In genomic region chr5:131547926-131548325, GRCm38 (mm10) we compare ENCODE assay signal across 16 mouse cellular contexts.
DNase-seq lines count a peak whose midpoint lies in the region; ATAC-seq lines count a peak whose summit lies in the region.
"Had no signal": no experiment of that assay in that cellular context is flagged by ENCODE, and none has a peak within 500 bp of the region (broad histone marks: within the 10 kb centered on the region; RNA-seq: fewer than 3 reads in every experiment).

No protein-coding gene starts in this region.

- peak; percentile 85 for ATAC-seq in midbrain, embryonic 11.5 days (ENCODE audit: low FRiP score)

- peak; percentile 80 for DNase-seq in left cerebral cortex, postnatal 4 days
- DNase-seq in left cerebral cortex, postnatal 10 days (ENCODE audit: extremely low spot score in 1 of 2, low spot score in 2 of 2): no peak
- peak; percentile 54 for DNase-seq in hindbrain, embryonic 10.5 days (ENCODE audit: low spot score)
- DNase-seq in midbrain, embryonic 11.5 days (ENCODE audit: low spot score, missing footprints): no peak
- no peak for DNase-seq in heart, postnatal 4 days
- no peak for DNase-seq in urinary bladder, postnatal 10 days (ENCODE audit: low spot score)
- DNase-seq in lung, postnatal 4 days: no peak
- DNase-seq: cerebellum, adult 2 months; heart, postnatal 36 days; lung, adult 18-20 months; right cerebral cortex, postnatal 25 days; thymus, adult 2 months had no signal

- no peak overlapping the region; the same call in 1 of the 2 replicates for H3K27ac ChIP-seq in hindbrain, embryonic 10.5 days
- H3K27ac ChIP-seq in midbrain, embryonic 11.5 days (ENCODE audit: low read depth, low read length): no peak overlapping the region
- H3K27ac ChIP-seq: embryonic facial prominence, embryonic 15.5 days; heart, embryonic 10.5 days; kidney, embryonic 15.5 days had no signal

- WGBS in hindbrain, embryonic 10.5 days: 44% methylated on average over 6 of the region's 6 CpGs
- 48% methylated on average over 6 of the region's 6 CpGs for WGBS in midbrain, embryonic 11.5 days

- 0 out of 2 replicates have a peak, but pooled peaks cover 4% of the 10 kb centered on the region for H3K9me3 ChIP-seq in hindbrain, embryonic 10.5 days
- H3K9me3 ChIP-seq in midbrain, embryonic 11.5 days (ENCODE audit: control insufficient read depth, low read length): no peaks in the 10 kb centered on the region; the same call in 1 of the 2 replicates
- H3K9me3 ChIP-seq: embryonic facial prominence, embryonic 15.5 days; heart, embryonic 10.5 days; kidney, embryonic 15.5 days had no signal

- no peak overlapping the region for H3K4me3 ChIP-seq in hindbrain, embryonic 10.5 days
- no peak overlapping the region for H3K4me3 ChIP-seq in midbrain, embryonic 11.5 days (ENCODE audit: low read depth, low read length)
- H3K4me3 ChIP-seq: embryonic facial prominence, embryonic 15.5 days; heart, embryonic 10.5 days; kidney, embryonic 15.5 days; megakaryocyte, embryonic 14.5 days had no signal

- H3K9ac ChIP-seq in midbrain, embryonic 11.5 days (ENCODE audit: low read length): no peak overlapping the region
- H3K9ac ChIP-seq: embryonic facial prominence, embryonic 15.5 days; kidney, embryonic 15.5 days had no signal

- intact Hi-C loops in left cerebral cortex, postnatal 4 days (cut with DNase I): no loop called here
- intact Hi-C loops in left cerebral cortex, postnatal 10 days (cut with DNase I): no loop called here

- H3K36me3 ChIP-seq in hindbrain, embryonic 10.5 days: 0 out of 2 replicates have a peak, but pooled peaks cover 5% of the 10 kb centered on the region
- H3K36me3 ChIP-seq in midbrain, embryonic 11.5 days (ENCODE audit: control insufficient read depth, insufficient read depth, low read length): no peaks in the 10 kb centered on the region
- H3K36me3 ChIP-seq: embryonic facial prominence, embryonic 15.5 days; heart, embryonic 10.5 days; kidney, embryonic 15.5 days had no signal

- no peak overlapping the region for H3K4me2 ChIP-seq in midbrain, embryonic 11.5 days
- H3K4me2 ChIP-seq: embryonic facial prominence, embryonic 15.5 days; kidney, embryonic 15.5 days had no signal

- H3K27me3 ChIP-seq in hindbrain, embryonic 10.5 days (ENCODE audit: insufficient read depth, poor library complexity, severe bottlenecking): peaks cover 19% of the 10 kb centered on the region
- H3K27me3 ChIP-seq in midbrain, embryonic 11.5 days (ENCODE audit: control insufficient read depth, insufficient read depth, low read length): no peaks in the 10 kb centered on the region; the same call in 1 of the 2 replicates
- H3K27me3 ChIP-seq: embryonic facial prominence, embryonic 15.5 days had no signal

- H3K4me1 ChIP-seq in hindbrain, embryonic 10.5 days (replicated peaks): peaks cover 25% of the 10 kb centered on the region
- H3K4me1 ChIP-seq in midbrain, embryonic 11.5 days (ENCODE audit: control insufficient read depth, insufficient read depth, low read length): peaks cover 9% of the 10 kb centered on the region; the same call in 1 of the 2 replicates
- H3K4me1 ChIP-seq: megakaryocyte, embryonic 14.5 days had no signal

Comparison
In these comparisons a context has a peak if more than half of its experiments do, and no peak if none do; other contexts are left out.
1. DNase-seq: peak in left cerebral cortex, postnatal 4 days (single experiment) and hindbrain, embryonic 10.5 days (single experiment); none in left cerebral cortex, postnatal 10 days (0 of 2), midbrain, embryonic 11.5 days (single experiment), heart, postnatal 4 days (single experiment), urinary bladder, postnatal 10 days (single experiment) and lung, postnatal 4 days (0 of 2).